Mouse (Mus musculus) erythroblast, adult 5-6 weeks (primary cell): ENCODE measurements around the gene Srl. TPM values are rescaled to one million over a fixed set of nuclear protein-coding genes. Genes with fewer than 3 reads are reported as not detected.
A peak's percentile ranks its signal among the peaks of the same experiment; 100 is the strongest.

Experiments
- ATAC-seq: replicated peaks from 2 replicates; pipeline ENCODE4 v1.8.0; 2016; ENCODE audit warnings: moderate number of reproducible peaks, mild to moderate bottlenecking, moderate TSS enrichment, inconsistent platforms; ENCODE audit not compliant: poor library complexity, low FRiP score, severe bottlenecking
- total RNA-seq, 2 experiments: library from RNA; stranded (forward) in 1 of 2; stranded (reverse) in 1 of 2; fragments of 150-400 nt in 1 of 2; fragments of 200-764, 138-1000 nt in 1 of 2; gene quantifications; 2 replicates each; pipeline versions ENCODE4 v1.2.3 to v1.2.4; 2015 to 2017; ENCODE audit warnings: low replicate concordance in 2 of 2

The Srl gene
- total RNA-seq, 2 experiments from 2014 or later, result 1.3 TPM

DNA sequence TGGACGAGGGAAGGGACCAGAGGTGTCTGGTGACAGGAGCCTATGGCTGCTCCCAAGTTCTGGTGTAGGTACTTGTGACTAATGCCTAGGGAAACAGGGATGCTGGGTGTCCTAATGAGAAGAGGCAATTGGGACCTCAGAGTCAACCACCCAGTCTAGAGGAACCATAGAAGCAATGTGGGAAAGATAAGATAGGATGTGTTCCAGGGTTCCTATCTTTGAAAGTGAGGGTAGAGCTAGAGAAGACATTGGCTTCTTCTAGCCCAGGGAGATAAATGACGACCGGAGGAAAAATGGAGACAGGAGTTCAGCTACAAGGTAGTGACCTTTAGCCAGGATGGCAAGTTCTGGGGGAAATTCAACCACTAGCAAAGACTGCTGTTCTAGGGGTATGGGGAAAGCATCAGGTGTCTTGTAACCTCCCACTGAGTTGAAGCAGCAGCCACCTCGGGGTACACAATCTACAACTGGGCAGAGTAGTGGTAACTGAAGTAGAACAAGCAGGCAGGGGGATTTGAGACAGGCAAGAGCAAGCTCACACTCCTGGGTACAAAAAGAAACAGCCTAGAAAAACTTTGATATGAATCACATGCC, 20.4 kb downstream of the Srl start:
- no peak for ATAC-seq

DNA sequence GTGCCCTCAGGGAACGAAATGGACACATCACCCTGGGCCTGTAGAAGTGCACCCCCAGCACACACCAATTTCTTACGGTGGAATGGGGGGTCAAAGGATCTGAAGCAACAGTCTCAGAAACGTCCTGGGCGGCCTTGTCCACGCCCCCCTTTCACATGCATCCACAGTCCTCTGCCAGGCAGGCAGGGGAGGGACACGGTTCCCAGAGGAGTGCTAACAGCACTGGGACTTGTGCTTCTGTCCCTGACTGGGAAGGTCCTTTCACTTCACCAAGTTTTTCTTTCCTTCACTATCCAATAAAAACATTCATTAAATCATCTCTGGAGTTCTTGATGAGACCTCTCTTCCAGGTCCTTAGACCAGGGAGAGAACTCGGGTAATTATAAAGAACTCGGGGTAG, 20.9 kb downstream of the Srl start:
- ATAC-seq, result no peak

DNA sequence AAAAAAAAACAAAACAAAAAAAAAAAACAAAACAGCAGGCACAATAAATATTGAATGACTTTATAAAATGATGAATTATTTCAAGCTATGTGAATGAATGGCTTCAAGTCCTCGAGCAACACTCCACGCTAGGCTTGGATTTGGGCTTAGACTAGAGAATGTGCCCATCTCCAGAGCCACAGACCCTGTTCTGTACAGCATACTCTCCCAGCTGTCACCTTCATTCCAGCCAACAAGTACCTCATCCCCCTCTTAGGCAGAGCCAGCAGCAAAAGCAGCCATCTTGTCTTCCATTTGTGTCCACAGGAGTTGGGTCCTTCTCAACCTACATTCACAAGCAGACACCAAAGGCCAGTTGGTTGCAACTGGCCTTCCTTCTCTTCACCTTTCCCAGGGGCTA, 21.8 kb downstream of the Srl start:
- no peak for ATAC-seq

DNA sequence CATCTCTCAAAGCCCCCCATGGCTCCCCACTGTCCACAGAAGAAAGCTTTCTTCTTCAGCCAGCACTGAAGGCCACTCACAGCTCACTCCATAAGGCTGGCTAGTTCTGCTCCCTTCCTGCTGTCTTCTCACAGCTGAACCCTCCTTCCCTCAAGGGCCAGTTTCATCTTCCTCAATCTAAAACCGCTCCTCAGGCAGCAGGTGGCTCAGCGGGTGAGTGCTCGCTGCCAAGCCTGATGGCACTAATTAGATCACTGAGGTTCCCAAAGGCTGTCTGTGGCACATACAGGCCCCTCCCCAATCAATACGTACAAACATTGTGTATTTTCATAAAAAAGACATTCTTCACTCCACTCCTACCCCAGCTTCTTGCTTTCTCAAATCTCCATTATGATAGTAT, 22.5 kb downstream of the Srl start:
- no peak for ATAC-seq

DNA sequence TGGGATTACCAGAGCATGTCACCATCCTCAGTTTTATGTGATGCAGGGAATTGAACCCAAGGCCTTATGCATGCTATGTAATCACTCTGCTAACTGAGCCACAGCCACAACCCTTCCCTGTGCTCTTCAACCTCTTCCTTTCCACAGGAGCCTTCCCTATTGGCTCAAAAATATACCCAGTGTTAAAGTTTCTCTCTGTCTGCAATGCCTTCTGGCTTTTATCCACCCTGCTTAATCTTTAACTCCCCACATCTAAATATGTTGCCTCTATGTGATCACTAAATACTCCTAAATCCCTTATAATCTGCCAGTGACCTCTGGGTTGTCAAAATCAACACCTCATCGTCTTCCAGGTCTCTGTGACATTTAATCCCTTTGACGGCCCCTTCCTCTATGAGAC, 23.7 kb downstream of the Srl start:
- no peak for ATAC-seq

DNA sequence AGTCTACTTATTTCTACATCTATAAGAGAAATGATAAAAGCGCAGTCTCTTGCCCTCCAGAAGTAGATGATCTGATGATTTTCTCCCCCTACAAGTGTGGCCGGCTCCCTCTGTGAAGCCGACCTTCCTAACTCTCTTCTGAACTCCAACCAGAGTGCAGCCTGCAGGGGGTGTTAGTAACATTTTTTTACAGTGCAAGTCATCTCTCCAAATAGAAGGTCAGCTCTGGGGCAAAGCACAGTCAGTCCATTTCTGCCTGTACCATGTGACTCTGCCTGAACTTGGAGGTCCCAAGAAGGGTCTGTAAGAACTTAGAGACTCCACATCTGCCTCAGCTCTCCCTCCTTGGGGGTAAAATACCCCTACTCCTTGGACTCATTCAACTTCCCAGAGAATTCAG, 27.2 kb downstream of the Srl start:
- ATAC-seq, result no peak

DNA sequence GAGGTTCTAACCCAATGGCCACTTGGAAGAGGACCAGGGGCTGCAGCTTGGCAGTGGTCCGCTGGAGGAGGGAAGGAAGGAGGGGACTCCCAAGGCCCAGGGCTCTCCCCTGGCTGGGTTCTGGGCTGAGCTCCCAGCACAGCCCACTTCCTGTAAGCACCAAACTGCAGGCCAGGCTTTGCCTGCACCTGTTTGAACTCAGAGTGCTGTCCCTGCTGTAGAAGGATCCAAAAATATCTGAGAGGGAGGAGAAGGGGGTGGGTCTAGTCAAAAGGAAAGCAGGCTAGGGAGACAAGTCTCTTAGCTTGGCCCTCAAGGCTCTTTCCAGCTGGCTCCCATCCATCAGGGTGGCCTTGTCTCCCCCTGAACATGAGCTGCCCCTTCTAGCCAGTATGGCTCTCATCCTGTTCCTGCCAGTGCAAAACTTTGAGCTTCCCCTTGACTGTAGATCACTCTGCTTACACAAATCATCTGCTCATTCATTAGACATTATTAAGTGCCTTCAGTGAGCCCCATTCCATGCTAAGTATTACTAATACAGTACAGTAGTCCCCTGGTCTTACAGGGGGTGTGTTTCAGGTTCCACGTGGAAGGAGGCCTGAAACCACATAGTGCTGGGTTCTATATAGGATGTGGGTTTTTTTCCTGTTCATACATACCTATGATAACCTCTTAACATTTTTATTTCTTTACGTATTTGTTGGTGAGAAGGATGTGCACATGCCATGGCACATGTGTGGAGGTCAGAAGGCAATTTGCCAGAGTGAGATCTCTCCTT, 28.8 kb downstream of the Srl start:
- no peak for ATAC-seq

- ATAC-seq, result no peak
Observed at GRCm38 (mm10) chr16:4511371-4511770, 30.2 kb downstream of the Srl start.

DNA sequence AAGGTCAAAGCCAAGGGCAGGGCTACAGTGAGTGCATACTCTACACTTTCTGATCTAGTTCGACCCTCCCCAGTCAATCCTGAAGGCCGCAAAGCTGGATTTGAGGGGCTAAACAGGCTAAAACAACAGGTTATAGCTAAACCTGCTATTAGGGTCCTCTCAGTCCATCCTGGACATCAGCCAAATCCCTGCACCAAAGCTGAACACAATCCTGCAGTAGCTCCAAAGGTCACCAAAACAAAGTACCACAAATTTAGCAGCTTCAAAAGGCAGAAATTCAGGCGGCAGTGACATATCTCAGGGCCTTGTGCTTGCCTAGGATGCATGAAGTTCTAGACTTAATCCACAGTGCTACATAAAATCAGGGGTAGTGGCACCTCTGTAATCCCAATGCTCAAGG, 35.4 kb downstream of the Srl start:
- ATAC-seq, result no peak

DNA sequence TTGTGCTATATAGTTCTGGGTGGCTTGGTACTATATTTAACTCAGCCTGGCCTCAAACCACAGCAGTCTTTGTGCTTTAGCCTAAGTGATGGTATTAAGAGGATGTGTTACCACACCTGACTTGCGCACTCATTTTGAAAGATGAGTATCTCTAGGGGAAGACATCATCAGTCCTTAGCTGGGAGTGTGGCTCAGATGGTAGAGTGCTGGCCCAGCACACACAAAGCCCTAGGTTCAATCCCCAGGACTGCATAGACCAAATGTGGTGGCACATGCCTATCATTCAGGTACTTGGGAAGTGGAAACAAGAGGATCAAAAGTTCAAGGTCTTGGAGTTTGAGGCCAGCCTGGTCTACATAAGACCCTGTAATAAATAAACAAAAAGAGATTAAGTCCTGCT, 38.1 kb downstream of the Srl start:
- no peak for ATAC-seq

- no peak for ATAC-seq
Observed at GRCm38 (mm10) chr16:4502568-4502967, 39.0 kb downstream of the Srl start.

GRCm38 (mm10) chr16:4501703-4502102, 39.9 kb downstream of the Srl start:
- no peak for ATAC-seq

DNA sequence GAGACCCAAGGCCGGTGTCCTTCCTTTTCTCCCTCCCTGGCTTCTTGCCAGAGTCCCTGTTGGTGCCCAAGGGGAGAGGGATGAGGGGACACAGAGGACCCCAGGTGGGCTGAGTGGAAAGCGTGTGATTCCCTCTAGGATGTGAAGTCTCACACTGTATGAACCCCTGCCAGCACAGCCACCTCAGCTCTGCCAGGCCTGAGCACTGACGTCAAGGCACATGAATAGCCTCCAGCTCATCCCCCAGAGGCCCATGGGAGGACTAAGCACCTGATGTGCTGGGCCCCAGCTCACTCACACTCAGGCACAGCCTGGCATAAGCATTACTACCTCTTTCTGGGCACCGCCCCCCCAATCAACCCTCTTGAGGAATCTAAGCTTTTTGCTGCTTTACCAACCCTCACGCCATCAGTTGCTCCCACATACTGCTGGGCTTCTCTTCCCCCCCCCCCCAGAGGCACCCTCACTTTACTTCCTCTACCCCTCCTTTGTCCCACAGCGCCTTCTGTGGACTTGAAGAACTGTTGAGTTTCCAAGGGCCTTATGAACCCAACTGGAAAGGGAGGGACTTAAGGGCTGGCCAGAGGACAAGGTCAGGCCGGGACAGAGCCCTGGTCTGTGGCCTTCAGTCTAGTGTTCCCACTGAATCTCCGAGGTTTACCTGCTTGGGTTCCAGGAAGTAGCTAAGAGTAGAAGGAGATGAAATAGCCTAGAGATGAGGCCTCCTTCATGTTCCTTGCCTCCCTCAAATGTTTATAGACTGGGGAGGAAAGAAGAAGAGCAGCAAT, 40.8 kb downstream of the Srl start:
- no peak for ATAC-seq

DNA sequence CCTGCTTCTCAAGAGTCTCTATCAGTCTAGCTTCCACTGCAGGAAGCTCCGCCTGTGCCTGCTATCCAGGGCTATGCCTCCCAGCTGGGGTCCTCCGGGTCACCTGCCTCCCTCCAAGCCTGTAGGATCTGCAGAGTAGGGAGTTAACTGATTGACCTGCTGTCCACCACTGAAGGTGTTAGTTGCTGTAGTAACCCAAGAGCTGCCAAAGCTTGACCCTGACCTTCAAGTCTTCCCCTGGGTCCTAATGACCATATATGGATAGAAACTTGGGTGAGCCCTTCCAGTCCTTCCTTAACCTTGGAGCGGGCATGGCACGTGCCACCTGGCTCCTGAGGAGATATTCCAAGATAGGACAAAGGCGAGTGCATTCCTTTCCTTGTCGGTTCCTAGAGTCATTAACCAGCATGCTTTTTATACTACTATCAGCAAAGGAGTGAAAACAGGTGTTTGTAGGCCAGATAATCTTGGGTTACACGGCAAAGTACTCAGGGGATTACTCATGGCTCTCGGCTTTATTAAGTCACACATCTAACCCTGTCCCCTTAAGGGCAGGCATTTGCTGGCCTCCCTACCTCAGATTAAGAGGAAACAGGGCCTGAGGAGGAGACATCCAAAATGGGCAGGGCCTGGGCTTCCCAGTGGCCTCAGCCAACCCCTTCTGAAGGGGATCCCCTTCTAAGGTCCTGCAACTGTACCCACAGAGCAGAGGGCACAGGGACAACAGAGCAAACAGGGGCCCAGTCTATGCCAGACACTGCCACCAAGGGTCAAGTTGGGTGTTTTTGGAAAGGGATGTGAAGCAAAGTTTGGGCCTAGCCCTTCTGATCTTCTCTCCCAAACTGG, 43.6 kb downstream of the Srl start:
- ATAC-seq, result no peak

DNA sequence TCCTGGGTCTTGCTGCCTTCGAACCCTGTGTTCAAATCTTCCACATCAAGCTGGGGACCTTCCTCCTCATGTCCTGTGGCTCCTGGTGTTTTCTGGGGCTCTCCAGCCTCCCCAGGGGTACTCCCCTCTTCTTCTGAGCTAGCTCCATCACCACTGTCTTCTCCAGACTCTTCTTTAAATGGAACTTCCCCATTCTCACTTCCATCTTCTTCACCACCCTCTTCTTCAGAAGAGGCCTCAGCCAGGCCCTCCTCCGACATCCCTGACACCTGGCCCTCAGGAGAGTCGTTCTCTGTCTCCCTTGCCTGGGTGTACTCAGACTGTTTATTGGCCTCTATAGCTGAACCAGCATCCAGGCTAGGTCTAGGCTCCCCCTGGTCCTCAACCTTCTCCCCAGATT, 45.1 kb downstream of the Srl start:
- ATAC-seq, result no peak

- no peak for ATAC-seq
Observed at GRCm38 (mm10) chr16:4495861-4496260, 45.8 kb downstream of the Srl start.

GRCm38 (mm10) chr16:4492777-4493563, 48.6 kb downstream of the Srl start:
- ATAC-seq, result no peak

GRCm38 (mm10) chr16:4489114-4489624, 52.4 kb downstream of the Srl start:
- peak; percentile 60; the same call in 1 of the 2 replicates for ATAC-seq

- ATAC-seq, result no peak
Observed at GRCm38 (mm10) chr16:4480616-4481265, 60.9 kb downstream of the Srl start.
